Mouse (Mus musculus) hindbrain, embryonic 15.5 days (tissue): ENCODE results near the gene Brwd3. TPM values are rescaled to one million over a fixed set of nuclear protein-coding genes. Genes with fewer than 3 reads are reported as not detected.

ENCODE experiments used
- ATAC-seq: fragments of 200-750 bp; cut with Nextera tagmentation; 2 replicates; pipeline ENCODE4 v1.8.0; 2017; ENCODE audit warnings: low read depth, moderate number of reproducible peaks, moderate TSS enrichment; ENCODE audit not compliant: low FRiP score
- H3K27ac ChIP-seq: fragments of 300-500 bp; sonication (generic); replicated peaks from 2 replicates; pipeline ENCODE4 v1.5.1; 2015; ENCODE audit warnings: mild to moderate bottlenecking, inconsistent platforms
- H3K27me3 ChIP-seq: fragments of 300-500 bp; sonication (generic); 2 replicates; pipeline ENCODE4 v1.6.1; 2015; ENCODE audit warnings: control low read depth, inconsistent platforms
- H3K36me3 ChIP-seq: fragments of 300-500 bp; sonication (generic); 2 replicates; pipeline ENCODE4 v1.6.1; 2015; ENCODE audit warnings: control low read depth, inconsistent platforms
- H3K4me1 ChIP-seq: fragments of 300-500 bp; sonication (generic); replicated peaks from 2 replicates; pipeline ENCODE4 v1.6.1; 2015; ENCODE audit warnings: control low read depth, inconsistent platforms
- H3K4me2 ChIP-seq: fragments of 300-500 bp; sonication (generic); 2 replicates; pipeline ENCODE4 v1.6.1; 2015; ENCODE audit warnings: moderate library complexity, mild to moderate bottlenecking, inconsistent platforms
- H3K4me3 ChIP-seq: fragments of 300-500 bp; sonication (generic); 2 replicates; pipeline ENCODE4 v1.5.1; 2015; ENCODE audit warnings: mild to moderate bottlenecking, inconsistent platforms
- H3K9ac ChIP-seq: fragments of 300-500 bp; sonication (generic); 2 replicates; pipeline ENCODE4 v1.6.1; 2015; ENCODE audit warnings: inconsistent platforms
- H3K9me3 ChIP-seq: fragments of 300-500 bp; sonication (generic); 2 replicates; pipeline ENCODE4 v1.6.1; 2016; ENCODE audit warnings: control low read depth, inconsistent platforms
- WGBS: fragments of 180-500 bp; shearing (Covaris S2); methylation state at CpG from one replicate; pipeline ENCODE4 v1.1.7; 2015; 5-methylcytosine and 5-hydroxymethylcytosine counted together
- polyA plus RNA-seq: library from polyadenylated mRNA; unstranded; fragments of >200 nt; fragmentation: Nextera tagmentation; extraction: Ambion mirVana; gene quantifications from 2 replicates; pipeline ENCODE4 v1.2.1, GENCODE M21; 2015

The Brwd3 gene
- polyA plus RNA-seq, 1 experiment from 2014 or later = 2.2 TPM

DNA sequence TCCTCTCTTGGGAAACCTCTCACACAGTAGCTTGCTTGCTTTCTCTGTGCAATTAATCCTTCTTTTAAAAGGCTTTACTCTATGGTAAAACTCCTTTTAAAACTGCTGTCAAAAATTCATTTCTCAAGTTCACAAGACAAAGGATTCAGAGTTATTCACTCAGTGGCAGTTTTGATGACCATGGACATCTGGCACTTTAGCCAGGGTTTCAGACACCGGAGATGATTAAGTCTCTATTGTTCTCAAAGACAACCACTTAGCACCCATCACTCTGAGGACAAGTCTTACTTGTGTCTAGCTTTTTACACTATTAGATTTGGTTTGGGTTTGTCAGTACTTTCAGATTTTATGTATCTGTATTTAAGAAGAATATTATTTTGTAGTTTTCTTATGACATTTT lies 104.6 kb downstream of the Brwd3 start:
- no peak overlapping the region for H3K27ac ChIP-seq
- H3K4me1 ChIP-seq = no peaks in the 10 kb centered on the region
- no peak overlapping the region for H3K4me2 ChIP-seq
- H3K9me3 ChIP-seq = no peaks in the 10 kb centered on the region
- no peak overlapping the region for H3K4me3 ChIP-seq
- no peaks in the 10 kb centered on the region for H3K36me3 ChIP-seq
- no peak for ATAC-seq
- no peaks in the 10 kb centered on the region for H3K27me3 ChIP-seq
- 31% methylated on average over 1 of the region's 1 CpGs for WGBS
- H3K9ac ChIP-seq = no peak overlapping the region

DNA sequence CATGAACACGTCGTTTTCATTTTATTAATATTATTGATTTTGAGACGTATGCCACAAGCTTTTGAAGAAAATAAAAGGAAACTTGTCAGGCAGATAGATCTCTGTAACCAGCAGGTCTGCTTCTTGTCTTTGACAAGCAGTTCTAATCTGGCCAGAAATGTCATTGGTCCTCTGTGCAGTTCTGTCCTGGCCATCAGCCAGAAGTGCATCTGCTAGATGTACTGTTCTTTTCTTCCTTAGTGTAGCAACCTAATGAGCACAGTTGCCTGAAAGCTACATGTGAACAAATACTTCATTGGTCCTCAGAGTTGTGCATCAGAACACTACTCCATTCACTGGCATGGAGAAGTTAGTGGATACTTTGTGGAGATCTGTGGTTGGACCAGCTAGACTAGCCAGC lies 105.1 kb downstream of the Brwd3 start:
- Histone ChIP-seq H3K27me3 (no peaks in the 10 kb centered on the region), H3K36me3 (no peaks in the 10 kb centered on the region), H3K9me3 (no peaks in the 10 kb centered on the region), H3K4me2 (no peak overlapping the region), H3K9ac (no peak overlapping the region), H3K4me1 (no peaks in the 10 kb centered on the region), H3K4me3 (no peak overlapping the region), H3K27ac (no peak overlapping the region)
- 59% methylated on average over 3 of the region's 3 CpGs for WGBS
- no peak for ATAC-seq

DNA sequence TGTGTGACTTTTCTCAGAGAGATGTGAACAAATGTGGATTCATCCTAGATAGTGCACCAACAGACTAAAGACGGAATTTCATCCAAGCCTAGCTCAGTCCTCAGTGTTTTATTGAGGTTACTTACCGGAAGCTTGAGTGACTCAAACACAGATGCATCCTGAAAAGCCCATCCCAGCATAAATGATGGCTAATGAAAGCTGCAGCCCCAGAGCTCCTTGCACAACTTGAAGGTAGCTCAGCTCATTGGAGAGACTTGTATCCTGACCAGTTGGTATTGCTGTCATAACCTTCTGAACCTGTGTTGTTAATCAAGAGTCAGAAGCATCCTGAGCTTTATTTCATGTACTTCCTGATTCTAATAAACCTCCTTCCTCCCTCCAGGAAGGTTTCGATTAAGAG lies 105.8 kb downstream of the Brwd3 start:
- Histone ChIP-seq H3K4me2 (no peak overlapping the region), H3K27me3 (no peaks in the 10 kb centered on the region), H3K36me3 (no peaks in the 10 kb centered on the region), H3K9ac (no peak overlapping the region), H3K4me3 (no peak overlapping the region), H3K4me1 (no peaks in the 10 kb centered on the region), H3K9me3 (no peaks in the 10 kb centered on the region), H3K27ac (no peak overlapping the region)
- WGBS = 79% methylated on average over 3 of the region's 3 CpGs
- ATAC-seq = no peak

DNA sequence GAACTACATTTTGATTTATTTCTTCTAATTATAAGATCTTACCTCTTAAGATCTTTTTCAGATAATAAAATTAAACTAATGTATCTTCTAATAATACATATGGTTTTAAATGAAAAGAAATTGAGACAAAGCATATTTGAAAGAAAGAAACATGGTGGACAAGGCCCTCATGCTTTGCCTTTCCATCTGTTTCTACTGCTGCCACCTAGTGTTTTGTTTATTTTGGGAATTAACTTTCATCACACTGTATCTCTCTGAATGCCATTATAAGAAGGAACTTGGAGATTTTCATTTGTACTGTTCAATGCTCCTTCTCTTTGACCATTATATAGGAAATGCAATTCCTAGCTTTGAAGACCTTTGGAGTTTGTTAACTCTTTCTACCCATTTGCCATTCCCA lies 109.9 kb downstream of the Brwd3 start:
- no peaks in the 10 kb centered on the region for H3K27me3 ChIP-seq
- no peaks in the 10 kb centered on the region for H3K4me1 ChIP-seq
- H3K4me3 ChIP-seq = no peak overlapping the region
- no peak for ATAC-seq
- H3K4me2 ChIP-seq = no peak overlapping the region
- no peak overlapping the region for H3K27ac ChIP-seq
- H3K9ac ChIP-seq = no peak overlapping the region
- H3K36me3 ChIP-seq = no peaks in the 10 kb centered on the region
- no peaks in the 10 kb centered on the region for H3K9me3 ChIP-seq

DNA sequence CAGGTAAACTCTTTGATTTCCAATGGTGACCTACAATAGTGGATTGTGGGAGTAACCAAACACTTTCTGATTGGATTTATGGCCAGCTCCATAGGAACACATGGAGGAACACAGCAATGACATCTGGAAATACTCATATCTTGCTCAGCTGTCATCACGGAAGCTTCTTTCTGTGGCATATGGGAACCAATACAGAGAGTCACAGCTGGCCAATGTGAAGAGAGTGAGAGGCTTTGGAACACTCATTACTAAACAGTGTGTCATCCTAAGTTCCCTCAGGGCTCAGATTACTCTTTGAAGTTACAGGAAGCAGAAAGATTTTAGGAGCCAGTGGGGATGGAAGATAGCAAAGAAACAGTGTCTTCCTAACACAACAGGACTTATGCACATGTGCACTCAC lies 111.7 kb downstream of the Brwd3 start:
- 97% methylated on average over 1 of the region's 1 CpGs for WGBS
- Histone ChIP-seq H3K4me2 (no peak overlapping the region), H3K36me3 (no peaks in the 10 kb centered on the region)

DNA sequence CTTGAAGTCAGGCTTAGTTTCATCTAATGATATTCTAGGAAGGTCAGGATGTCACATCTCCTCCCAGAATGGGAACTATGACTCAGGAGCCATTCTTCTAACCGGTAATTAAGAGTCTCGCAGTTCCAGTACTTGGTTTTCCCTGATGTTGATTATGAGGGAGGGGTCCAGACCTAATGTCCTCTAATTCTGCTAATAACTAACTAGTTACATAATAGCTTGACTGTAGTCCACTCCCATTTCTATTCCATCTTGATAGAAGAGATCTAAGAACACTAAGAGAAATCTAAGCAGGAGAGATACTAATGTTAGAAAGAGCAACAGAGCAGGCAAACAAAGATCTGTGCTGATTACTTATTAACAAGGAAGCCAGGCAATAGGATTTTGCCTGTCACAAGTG lies 129.9 kb downstream of the Brwd3 start:
- Histone ChIP-seq H3K4me2 (no peak overlapping the region), H3K36me3 (no peaks in the 10 kb centered on the region), H3K9ac (no peak overlapping the region), H3K9me3 (no peaks in the 10 kb centered on the region), H3K4me3 (no peak overlapping the region), H3K27ac (no peak overlapping the region), H3K27me3 (no peaks in the 10 kb centered on the region), H3K4me1 (no peaks in the 10 kb centered on the region)
- WGBS = 71% methylated on average over 2 of the region's 2 CpGs
- ATAC-seq = no peak

More for the DNA sequence above, 111.7 kb downstream of the Brwd3 start:
- Histone ChIP-seq H3K4me3 (no peak overlapping the region), H3K27me3 (no peaks in the 10 kb centered on the region), H3K9me3 (no peaks in the 10 kb centered on the region), H3K27ac (no peak overlapping the region), H3K4me1 (no peaks in the 10 kb centered on the region), H3K9ac (no peak overlapping the region)
- no peak for ATAC-seq

Other genes starting within 250 kb of the Brwd3 start
- gene Gm379, start 169.5 kb downstream of the Brwd3 start, polyA plus RNA-seq = not detected in 2 replicates
- 11.0 and 14.1 TPM in 2 replicates for gene Hmgn5, start 179.0 kb upstream of the Brwd3 start, polyA plus RNA-seq